Mouse (Mus musculus) retina, postnatal 7 days (tissue): ENCODE data around the gene Klrb1c.
"Not testable (repeated sequence)": the region's sequence is repeated elsewhere in the genome, so short reads cannot be mapped to it uniquely, and the experiment has no call there.

Experiments
- DNase-seq: peaks from one replicate; pipeline ENCODE4 v3.0.0-alpha.2; 2012; ENCODE audit warnings: low read depth, low spot score

The Klrb1c gene

GRCm38 (mm10) chr6:128797936-128798771 is 9.1 kb upstream of the Klrb1c start:
- no peak for DNase-seq

DNA sequence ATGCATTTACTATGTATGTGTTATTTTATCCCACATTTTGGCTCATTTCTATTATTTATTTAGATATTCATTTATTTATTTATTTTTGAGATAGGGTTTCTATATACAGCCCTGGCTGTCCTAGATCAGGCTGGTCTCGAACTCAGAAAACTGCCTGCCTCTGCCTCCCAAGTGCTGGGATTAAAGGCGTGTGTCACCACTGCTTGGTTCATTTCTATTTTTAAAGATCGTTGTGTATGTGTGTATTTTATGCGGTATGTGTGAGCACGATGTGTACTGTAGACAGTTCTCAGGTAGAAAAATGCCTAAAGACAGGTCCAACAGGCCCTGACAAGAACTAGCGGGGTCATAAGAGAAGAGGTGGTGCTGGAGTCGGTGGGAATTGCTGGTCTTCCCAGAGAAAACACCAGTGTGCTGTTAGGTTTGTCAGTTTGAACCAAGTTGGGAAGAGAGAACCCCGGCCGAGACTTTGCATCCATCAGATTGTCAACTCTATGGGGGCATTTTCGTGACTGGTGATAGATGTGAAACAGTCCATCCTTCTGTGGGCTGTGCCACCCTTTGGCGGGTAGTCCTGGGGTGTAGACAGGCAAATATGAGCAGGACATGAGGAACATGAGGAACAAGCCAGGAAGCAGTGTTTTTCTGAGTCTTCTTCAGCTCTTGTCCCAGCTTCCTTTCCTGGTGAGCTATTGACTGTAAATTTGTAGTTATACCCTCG is 8.3 kb upstream of the Klrb1c start:
- DNase-seq: no peak

DNA sequence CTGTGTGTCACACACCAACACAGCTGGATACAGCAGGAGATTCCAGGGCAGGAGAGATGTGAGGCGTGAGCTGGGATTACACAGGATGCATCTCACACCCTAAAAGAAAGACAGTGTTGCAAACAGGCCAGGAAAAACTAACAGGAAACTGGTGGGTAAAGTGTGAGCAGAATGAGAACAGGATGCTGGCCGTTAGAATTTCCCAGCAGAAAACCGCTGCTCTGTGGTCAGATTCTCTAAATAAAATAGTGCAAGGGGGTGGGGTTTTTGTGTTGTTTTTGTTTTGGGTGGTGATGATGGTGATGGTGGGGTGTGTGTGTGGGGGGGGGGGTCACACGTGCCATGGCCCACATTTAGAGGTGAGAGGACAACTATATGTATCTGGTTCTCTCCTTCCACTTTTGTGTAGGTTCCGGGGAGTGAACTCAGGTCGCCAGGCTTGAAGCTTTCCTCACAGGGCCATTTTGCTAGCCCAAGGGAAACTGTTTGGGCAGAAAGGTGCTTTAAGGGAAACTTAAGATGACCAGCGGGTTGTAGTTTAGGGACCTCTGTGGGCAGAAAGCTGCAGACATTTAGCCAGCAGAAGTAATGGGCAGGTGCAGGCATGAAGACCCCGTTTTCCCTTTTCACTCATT is 7.4 kb upstream of the Klrb1c start:
- DNase-seq: no peak

- DNase-seq: no peak
These were observed 4.7 kb upstream of the Klrb1c start for GRCm38 (mm10) chr6:128793734-128794133.

- not testable (repeated sequence) for DNase-seq
These were observed 1.5 kb upstream of the Klrb1c start for GRCm38 (mm10) chr6:128790491-128790994.

GRCm38 (mm10) chr6:128788517-128788916 is 498 bp downstream of the Klrb1c start:
- DNase-seq: no peak

DNA sequence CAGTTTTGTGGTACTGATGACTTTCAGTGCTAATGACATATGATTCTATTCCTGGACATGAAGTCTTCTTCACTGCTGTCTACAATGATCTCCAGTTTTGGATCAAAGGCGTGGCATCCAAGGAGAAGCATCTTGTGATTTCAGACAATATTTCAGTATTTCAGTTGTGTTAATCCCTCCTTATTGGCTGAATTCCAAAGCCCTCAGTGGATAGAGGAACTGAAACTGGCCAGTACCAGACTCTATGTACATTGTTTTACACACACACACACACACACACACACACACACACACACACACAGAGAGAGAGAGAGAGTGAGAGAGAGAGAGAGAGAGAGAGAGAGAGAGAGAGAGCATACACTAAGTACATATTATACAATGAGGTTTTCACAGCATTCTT is 2.6 kb downstream of the Klrb1c start:
- DNase-seq: not testable (repeated sequence)

- peak; percentile 19 for DNase-seq
These were observed 19.3 kb downstream of the Klrb1c start for GRCm38 (mm10) chr6:128769481-128770253.

- DNase-seq: no peak
These were observed 21.0 kb downstream of the Klrb1c start for GRCm38 (mm10) chr6:128768047-128768446.

DNA sequence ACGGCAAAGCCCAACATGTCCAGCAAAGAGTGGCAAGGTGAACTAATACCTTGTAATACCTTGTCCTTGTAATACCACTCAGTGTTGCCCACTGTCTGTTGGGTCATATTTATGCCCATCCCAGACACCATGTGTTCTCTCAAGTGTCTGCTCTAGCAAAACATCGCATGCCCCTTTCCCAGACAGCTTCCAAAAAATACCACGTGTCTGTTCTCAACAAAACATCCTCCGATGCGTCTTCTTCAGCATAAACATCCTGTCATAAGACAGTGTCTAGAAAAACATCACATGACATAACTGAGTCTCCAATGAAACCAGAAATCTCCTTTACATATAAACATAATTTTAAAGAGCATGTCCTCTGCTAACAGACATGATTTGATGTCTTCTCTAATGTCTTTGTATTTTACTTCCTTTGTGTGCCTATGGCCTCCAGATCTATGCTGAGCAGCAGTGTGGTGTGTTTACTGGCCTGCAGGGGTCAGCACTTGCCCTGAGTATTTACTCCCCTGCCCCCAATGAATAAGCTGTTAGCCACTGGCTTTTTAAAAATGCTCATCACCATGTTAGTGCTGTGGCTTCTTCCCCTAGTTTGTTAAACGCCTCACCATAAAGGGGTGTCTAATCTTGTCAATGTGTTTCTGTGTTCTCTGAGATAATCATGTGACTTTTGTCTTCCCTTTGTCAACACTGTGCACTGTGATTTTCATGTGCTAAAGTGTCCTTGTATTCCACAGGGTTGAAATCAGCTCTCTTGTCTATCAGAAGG is 22.3 kb downstream of the Klrb1c start:
- peak; percentile 60 for DNase-seq

DNA sequence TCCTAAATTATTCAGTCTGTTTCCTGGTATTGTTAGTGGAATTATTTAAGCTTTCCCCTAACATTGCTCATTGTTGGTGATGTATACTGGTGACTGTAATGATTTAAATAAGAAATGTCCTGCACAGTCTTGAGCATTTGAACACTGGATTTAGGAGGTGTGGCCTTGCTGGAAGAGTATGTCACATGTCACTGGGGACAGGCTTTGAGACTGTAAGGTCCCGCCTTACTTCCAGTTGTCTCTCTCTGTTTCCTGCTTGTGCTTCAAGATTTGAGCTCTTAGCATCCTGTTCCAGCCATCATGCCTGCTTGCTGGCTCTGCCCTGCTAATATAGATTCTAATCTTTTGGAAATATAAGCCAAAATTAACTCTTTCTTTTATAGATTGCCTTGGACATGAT is 23.8 kb downstream of the Klrb1c start:
- no peak for DNase-seq

- no peak for DNase-seq
These were observed 24.4 kb downstream of the Klrb1c start for GRCm38 (mm10) chr6:128764598-128764997.

DNA sequence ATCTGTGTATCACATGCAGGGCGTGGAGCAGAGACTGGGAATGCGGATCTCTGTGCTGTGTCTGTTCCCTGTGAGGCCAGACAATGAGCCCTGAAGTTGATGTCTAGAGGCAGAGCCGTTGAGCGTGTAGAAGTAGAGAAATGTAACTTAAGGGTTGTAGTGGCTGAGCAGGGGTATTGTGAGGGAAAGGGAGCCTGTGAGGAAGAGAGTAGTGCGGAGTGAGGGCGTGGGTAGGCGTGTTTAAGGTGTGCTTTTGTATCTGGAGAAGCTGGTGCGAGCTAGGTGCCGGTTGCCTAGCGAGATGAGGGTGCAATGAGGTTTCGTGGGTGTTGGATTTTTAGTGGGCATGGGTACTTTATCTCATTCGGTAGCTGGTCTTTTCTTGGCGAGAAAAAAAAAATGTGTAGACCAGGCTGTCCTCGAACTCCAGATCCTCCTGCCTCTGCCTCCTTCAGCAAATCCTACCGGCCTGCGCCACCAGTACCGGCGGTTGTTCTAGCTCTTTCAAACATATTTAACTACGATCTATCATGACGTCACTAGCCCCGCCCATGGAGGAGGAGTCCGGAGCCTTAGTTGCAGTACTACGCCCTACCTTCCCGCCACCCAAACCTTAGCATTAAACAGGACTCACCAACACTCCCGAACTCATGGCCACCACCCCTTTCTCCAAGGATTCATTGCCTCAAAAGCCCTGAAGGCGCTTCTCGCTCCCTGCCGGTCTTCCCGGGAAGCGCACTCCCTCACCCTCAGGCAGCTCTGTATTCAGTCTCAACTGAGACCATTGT is 25.1 kb downstream of the Klrb1c start:
- DNase-seq: peak; percentile 96

DNA sequence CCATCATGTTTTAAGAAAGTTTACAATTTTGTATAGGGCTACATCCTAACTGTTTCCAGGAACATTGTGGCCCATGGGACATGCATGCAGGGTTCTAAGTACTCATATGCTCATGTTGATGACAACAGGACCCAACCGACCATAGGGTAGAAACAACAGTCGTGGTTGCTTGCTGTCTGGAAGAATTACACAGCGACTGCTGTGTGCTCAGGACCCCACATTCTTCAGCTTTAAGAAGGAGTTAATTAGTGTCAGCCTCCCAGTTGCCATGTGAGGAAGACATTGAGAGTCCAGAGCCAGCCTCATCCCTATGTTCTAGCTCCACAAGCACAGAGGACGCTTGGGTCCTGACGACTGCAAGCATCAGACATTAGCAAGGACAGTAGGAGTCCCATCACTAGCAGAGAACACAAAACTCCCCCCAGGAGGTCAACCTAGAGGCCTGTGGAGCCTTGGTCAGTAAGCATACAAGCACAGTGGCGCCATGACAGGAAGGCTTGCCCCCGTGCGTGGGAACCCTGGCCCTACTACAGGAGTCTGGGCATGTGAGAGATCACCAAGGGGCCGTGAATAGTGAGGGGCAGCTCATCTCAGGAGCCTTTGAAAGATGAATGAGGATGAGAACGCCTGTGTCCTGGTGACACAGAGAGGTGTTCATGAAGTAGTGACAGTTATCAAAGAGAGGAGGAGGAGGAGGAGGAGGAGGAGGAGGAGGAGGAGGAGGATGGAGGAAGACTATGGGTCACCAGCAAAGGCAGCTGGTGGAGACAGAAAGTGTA is 25.9 kb downstream of the Klrb1c start:
- not testable (repeated sequence) for DNase-seq

DNA sequence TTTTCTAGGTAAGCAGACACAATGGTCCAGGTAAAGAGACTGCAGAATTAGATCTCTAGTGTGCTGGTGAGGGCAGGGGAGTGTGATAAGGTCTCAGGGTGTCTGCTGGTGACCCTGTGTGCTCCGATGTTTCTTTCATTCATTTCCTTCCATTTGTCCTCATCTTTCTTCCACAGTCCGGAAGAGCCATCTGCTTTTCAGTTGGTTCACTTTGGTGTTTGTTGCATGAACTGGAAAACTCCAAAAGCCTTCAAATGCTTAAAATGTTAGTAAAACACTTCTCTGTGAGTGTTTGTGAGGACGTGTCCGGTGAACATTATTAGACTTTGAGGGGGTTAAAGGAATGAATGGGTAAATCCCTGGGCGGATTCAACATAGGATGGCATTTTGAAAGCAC is 27.9 kb downstream of the Klrb1c start:
- DNase-seq: no peak

- peak; percentile 82 for DNase-seq
These were observed 28.4 kb downstream of the Klrb1c start for GRCm38 (mm10) chr6:128760416-128761143.

DNA sequence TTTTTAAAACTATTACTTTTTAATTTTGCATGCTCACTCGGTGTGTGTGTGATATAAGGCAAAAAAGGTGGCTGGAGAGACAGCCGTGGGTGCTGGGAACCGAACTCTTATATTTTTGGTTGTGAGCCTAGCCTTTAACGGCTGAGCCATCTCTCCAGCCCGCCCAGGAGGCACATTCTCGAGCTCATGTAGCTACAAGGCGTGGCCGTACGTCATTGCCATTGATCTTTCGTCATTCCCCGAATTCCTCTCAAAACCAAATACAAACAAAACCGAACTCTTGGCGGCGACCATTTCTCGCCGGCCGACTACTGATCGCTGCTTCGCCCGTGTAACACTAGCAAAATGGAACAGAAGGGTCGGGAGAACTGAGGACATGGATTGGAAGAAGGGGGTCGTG is 29.0 kb downstream of the Klrb1c start:
- DNase-seq: peak; percentile 81

GRCm38 (mm10) chr6:128759221-128759950 is 29.6 kb downstream of the Klrb1c start:
- DNase-seq: no peak
